Mouse (Mus musculus): ENCODE results near the gene Zfp771. TPM values are rescaled to one million over a fixed set of nuclear protein-coding genes. Genes with fewer than 3 reads are reported as not detected.

Zfp771 gene
- polyA plus RNA-seq, 1 experiment from 2014 or later, result 39.6 TPM

GRCm38 (mm10) chr7:127285154-127285553, 41.1 kb downstream of the Zfp771 start:
- no peak; the same call in 1 of the 2 replicates for ATAC-seq (replicated peaks; ENCODE audit: extremely low read depth, insufficient read depth, low FRiP score)
- H3K4me2 ChIP-seq (ENCODE audit: low read depth, low read length), result no peak overlapping the region
- WGBS, result 47% methylated on average over 6 of the region's 10 CpGs
- no peaks in the 10 kb centered on the region for H3K4me1 ChIP-seq (ENCODE audit: control insufficient read depth, insufficient read depth, low read length)
- H3K9me3 ChIP-seq (replicated peaks; ENCODE audit: control insufficient read depth, low read length), result peaks cover 14% of the 10 kb centered on the region
- H3K4me3 ChIP-seq (ENCODE audit: low read length), result no peak overlapping the region
- H3K27me3 ChIP-seq (ENCODE audit: control insufficient read depth, insufficient read depth, low read length), result no peaks in the 10 kb centered on the region
- H3K9ac ChIP-seq (ENCODE audit: low read length), result no peak overlapping the region
- H3K36me3 ChIP-seq (ENCODE audit: control insufficient read depth, insufficient read depth), result no peaks in the 10 kb centered on the region
- H3K27ac ChIP-seq (ENCODE audit: low read length), result no peak overlapping the region

- no peak overlapping the region for H3K4me2 ChIP-seq (ENCODE audit: low read depth, low read length)
- 78% methylated on average over 1 of the region's 1 CpGs for WGBS
- no peak for ATAC-seq (replicated peaks; ENCODE audit: extremely low read depth, insufficient read depth, low FRiP score)
- no peaks in the 10 kb centered on the region for H3K4me1 ChIP-seq (ENCODE audit: control insufficient read depth, insufficient read depth, low read length)
- H3K9me3 ChIP-seq (replicated peaks; ENCODE audit: control insufficient read depth, low read length), result peaks cover 14% of the 10 kb centered on the region
- no peak overlapping the region for H3K4me3 ChIP-seq (ENCODE audit: low read length)
- no peaks in the 10 kb centered on the region for H3K27me3 ChIP-seq (ENCODE audit: control insufficient read depth, insufficient read depth, low read length)
- H3K36me3 ChIP-seq (ENCODE audit: control insufficient read depth, insufficient read depth), result no peaks in the 10 kb centered on the region
- H3K27ac ChIP-seq (ENCODE audit: low read length), result no peak overlapping the region
- H3K9ac ChIP-seq (ENCODE audit: low read length), result no peak overlapping the region
Observed at GRCm38 (mm10) chr7:127287940-127288339, 43.9 kb downstream of the Zfp771 start.

- no peaks in the 10 kb centered on the region for H3K4me1 ChIP-seq (ENCODE audit: control insufficient read depth, insufficient read depth, low read length)
- no peak for ATAC-seq (replicated peaks; ENCODE audit: extremely low read depth, insufficient read depth, low FRiP score)
Observed at GRCm38 (mm10) chr7:127289306-127289705, 45.2 kb downstream of the Zfp771 start.

GRCm38 (mm10) chr7:127290142-127290541, 46.1 kb downstream of the Zfp771 start:
- no peaks in the 10 kb centered on the region for H3K36me3 ChIP-seq (ENCODE audit: control insufficient read depth, insufficient read depth)
- H3K4me1 ChIP-seq (ENCODE audit: control insufficient read depth, insufficient read depth, low read length), result no peaks in the 10 kb centered on the region
- H3K27me3 ChIP-seq (ENCODE audit: control insufficient read depth, insufficient read depth, low read length), result no peaks in the 10 kb centered on the region
- H3K4me3 ChIP-seq (ENCODE audit: low read length), result no peak overlapping the region
- WGBS, result 62% methylated on average over 8 of the region's 8 CpGs
- no peak for ATAC-seq (replicated peaks; ENCODE audit: extremely low read depth, insufficient read depth, low FRiP score)
- peaks cover 14% of the 10 kb centered on the region for H3K9me3 ChIP-seq (replicated peaks; ENCODE audit: control insufficient read depth, low read length)
- H3K4me2 ChIP-seq (ENCODE audit: low read depth, low read length), result no peak overlapping the region
- H3K27ac ChIP-seq (ENCODE audit: low read length), result no peak overlapping the region
- H3K9ac ChIP-seq (ENCODE audit: low read length), result no peak overlapping the region

More at GRCm38 (mm10) chr7:127289306-127289705, 45.2 kb downstream of the Zfp771 start:
- Histone ChIP-seq H3K27ac (ENCODE audit: low read length) (no peak overlapping the region), H3K9ac (ENCODE audit: low read length) (no peak overlapping the region), H3K4me3 (ENCODE audit: low read length) (no peak overlapping the region), H3K4me2 (ENCODE audit: low read depth, low read length) (no peak overlapping the region), H3K9me3 (replicated peaks; ENCODE audit: control insufficient read depth, low read length) (peaks cover 14% of the 10 kb centered on the region), H3K27me3 (ENCODE audit: control insufficient read depth, insufficient read depth, low read length) (no peaks in the 10 kb centered on the region), H3K36me3 (ENCODE audit: control insufficient read depth, insufficient read depth) (no peaks in the 10 kb centered on the region)
- 73% methylated on average over 2 of the region's 2 CpGs for WGBS

GRCm38 (mm10) chr7:127296098-127296497, 52.0 kb downstream of the Zfp771 start, which contains the start of gene Itgal:
Gene Itgal (plus strand): TSS chr7:127296260.
- Histone ChIP-seq H3K27ac (ENCODE audit: low read length) (peak within 1 kb of the TSS; percentile 64), H3K9ac (ENCODE audit: low read length) (peak within 1 kb of the TSS; percentile 34; the same call in 1 of the 2 replicates), H3K9me3 (replicated peaks; ENCODE audit: control insufficient read depth, low read length) (no peaks in the 10 kb centered on the region), H3K4me1 (ENCODE audit: control insufficient read depth, insufficient read depth, low read length) (peaks cover 3% of the 10 kb centered on the region; the same call in 1 of the 2 replicates), H3K27me3 (ENCODE audit: control insufficient read depth, insufficient read depth, low read length) (no peaks in the 10 kb centered on the region), H3K4me2 (ENCODE audit: low read depth, low read length) (peak within 1 kb of the TSS; percentile 26), H3K36me3 (ENCODE audit: control insufficient read depth, insufficient read depth) (no peaks in the 10 kb centered on the region), H3K4me3 (ENCODE audit: low read length) (peak within 1 kb of the TSS; percentile 36)
- ATAC-seq (replicated peaks; ENCODE audit: extremely low read depth, insufficient read depth, low FRiP score), result peak; percentile 57; the same call in 1 of the 2 replicates
- 60% methylated on average over 11 of the region's 11 CpGs for WGBS

GRCm38 (mm10) chr7:127296786-127297555, 52.9 kb downstream of the Zfp771 start:
- Histone ChIP-seq H3K4me3 (ENCODE audit: low read length) (peak overlapping the region; percentile 36), H3K9me3 (replicated peaks; ENCODE audit: control insufficient read depth, low read length) (no peaks in the 10 kb centered on the region), H3K36me3 (ENCODE audit: control insufficient read depth, insufficient read depth) (no peaks in the 10 kb centered on the region), H3K4me2 (ENCODE audit: low read depth, low read length) (peak overlapping the region; percentile 26), H3K27ac (ENCODE audit: low read length) (no peak overlapping the region; the same call in 1 of the 2 replicates), H3K27me3 (ENCODE audit: control insufficient read depth, insufficient read depth, low read length) (no peaks in the 10 kb centered on the region), H3K9ac (ENCODE audit: low read length) (peak overlapping the region; percentile 21; the same call in 1 of the 2 replicates), H3K4me1 (ENCODE audit: control insufficient read depth, insufficient read depth, low read length) (peaks cover 3% of the 10 kb centered on the region; the same call in 1 of the 2 replicates)
- WGBS, result 73% methylated on average over 5 of the region's 5 CpGs
- no peak for ATAC-seq (replicated peaks; ENCODE audit: extremely low read depth, insufficient read depth, low FRiP score)

GRCm38 (mm10) chr7:127297586-127298193, 53.6 kb downstream of the Zfp771 start:
- Histone ChIP-seq H3K27ac (ENCODE audit: low read length) (no peak overlapping the region), H3K4me3 (ENCODE audit: low read length) (no peak overlapping the region), H3K9ac (ENCODE audit: low read length) (no peak overlapping the region), H3K9me3 (replicated peaks; ENCODE audit: control insufficient read depth, low read length) (no peaks in the 10 kb centered on the region), H3K27me3 (ENCODE audit: control insufficient read depth, insufficient read depth, low read length) (no peaks in the 10 kb centered on the region), H3K36me3 (ENCODE audit: control insufficient read depth, insufficient read depth) (no peaks in the 10 kb centered on the region), H3K4me2 (ENCODE audit: low read depth, low read length) (peak overlapping the region; percentile 27), H3K4me1 (ENCODE audit: control insufficient read depth, insufficient read depth, low read length) (peaks cover 3% of the 10 kb centered on the region; the same call in 1 of the 2 replicates)
- WGBS, result 96% methylated on average over 5 of the region's 5 CpGs
- no peak for ATAC-seq (replicated peaks; ENCODE audit: extremely low read depth, insufficient read depth, low FRiP score)

Measured in heart, embryonic 16.5 days (tissue).